Mouse (Mus musculus) embryo, embryonic 9.5 days (tissue): Measurements from ENCODE around the gene Npvf.
A peak's percentile ranks its signal among the peaks of the same experiment; 100 is the strongest.
"Not testable (repeated sequence)": the region's sequence is repeated elsewhere in the genome, so short reads cannot be mapped to it uniquely, and the experiment has no call there.

Experiments
- DNase-seq: peaks from one replicate; pipeline ENCODE4 v3.0.0-alpha.2; 2017; ENCODE audit errors: extremely low spot score

The Npvf gene

DNA sequence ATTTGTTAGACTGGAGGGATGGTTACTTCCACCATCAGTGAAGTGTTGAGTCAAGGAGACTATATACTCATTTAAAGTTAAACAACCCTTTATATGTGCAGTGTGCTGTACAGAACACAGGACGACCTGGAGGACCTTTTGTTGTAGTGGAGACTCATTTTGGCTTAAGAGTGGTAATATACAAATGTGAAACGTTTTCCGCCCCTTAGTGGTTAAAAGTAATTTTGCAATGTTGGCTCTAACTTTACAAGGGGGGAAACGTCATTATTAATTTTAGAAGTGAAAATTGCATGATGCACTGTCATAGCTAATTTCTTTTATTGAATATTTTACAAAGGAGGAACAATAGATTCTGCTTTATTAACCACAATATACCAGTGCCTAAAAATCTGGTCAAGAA is 13.9 kb downstream of the Npvf start:
- no peak for DNase-seq

DNA sequence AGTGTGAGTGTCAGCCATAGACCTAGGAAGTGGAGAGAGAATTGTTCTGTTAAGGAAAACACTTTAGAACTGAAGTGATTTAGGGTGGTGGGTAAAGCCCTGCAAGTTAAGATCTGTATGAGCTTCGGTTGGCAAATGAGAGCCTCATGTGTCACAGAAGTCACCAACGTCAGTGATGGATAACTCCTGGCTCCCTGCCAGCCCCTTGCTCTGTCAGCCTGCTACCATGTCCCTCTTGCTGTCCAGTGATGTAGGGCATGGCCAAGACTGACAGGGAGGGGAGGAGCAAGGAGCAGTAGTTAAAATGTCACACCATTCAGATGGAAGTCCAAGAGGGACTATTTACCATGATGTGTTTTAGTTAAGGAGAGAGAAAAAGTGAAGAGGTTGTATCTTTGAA is 14.6 kb downstream of the Npvf start:
- no peak for DNase-seq

DNA sequence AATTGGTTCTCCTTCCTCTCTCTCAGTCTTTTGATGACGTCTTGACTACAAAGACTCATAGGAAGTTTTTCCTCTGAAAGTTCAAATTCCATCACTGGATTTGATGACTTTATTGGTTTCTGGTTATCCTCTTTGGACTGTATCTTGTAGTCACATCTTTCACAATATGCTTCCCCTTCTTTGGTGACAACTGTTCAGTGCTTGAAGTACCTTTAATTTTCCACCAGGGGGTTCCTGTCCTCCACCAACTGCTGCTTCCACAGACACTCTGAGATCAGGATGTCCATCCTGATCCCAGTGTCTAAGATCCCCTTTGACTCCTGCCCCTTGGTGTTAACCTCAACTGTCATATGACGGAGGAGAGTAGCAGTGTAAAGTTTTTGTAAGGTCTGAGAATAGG is 28.1 kb downstream of the Npvf start:
- DNase-seq = not testable (repeated sequence)

DNA sequence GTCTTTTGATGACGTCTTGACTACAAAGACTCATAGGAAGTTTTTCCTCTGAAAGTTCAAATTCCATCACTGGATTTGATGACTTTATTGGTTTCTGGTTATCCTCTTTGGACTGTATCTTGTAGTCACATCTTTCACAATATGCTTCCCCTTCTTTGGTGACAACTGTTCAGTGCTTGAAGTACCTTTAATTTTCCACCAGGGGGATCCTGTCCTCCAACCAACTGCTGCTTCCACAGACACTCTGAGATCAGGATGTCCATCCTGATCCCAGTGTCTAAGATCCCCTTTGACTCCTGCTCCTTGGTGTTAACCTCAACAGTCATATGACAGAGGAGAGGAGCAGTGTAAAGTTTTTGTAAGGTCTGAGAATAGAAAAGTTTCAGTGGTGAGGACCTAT is 36.0 kb downstream of the Npvf start:
- not testable (repeated sequence) for DNase-seq

DNA sequence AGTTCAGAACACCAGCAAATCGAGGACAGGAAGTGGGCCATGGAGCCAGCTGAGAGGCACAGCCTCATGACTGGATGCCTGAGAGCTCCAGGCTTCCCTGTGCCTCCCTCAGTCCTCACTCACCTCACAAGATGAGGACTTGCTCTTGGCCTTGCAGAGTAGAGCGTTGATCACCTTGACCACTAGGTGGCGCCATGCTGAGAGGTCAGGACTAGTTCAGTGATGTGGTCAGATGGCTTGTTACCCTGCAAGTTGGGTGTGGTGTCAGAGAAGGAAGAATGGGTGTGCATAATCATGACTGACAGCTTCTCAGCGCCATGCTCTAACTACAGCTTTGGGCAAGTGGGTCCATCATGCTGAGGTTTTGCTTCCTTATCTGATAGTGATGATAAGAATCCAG is 52.6 kb downstream of the Npvf start:
- peak; percentile 59 for DNase-seq
